Mouse (Mus musculus): ENCODE measurements around the gene Smc6.

DNA sequence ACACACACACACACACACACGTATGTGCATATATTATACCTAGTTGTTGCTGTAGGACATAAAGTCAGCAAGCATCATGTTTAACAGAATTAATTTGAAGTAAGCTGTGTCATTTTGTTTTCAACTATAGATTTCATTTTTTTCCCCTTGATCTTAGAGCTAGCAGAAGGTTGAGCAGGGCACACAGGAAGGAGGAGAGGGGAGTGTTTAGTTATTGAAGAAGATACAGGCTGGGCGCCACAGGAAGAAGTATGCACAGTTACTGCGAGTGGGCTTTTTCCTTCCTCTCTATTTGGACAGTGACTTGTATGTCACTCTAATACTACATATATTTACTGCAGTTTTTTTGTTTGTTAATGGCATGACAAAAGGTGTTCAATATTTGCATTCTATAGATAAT lies 14.2 kb downstream of the Smc6 start:
- TF ChIP-seq CTCF (IDR thresholded peaks at IDR 0.05; ENCODE audit: low read depth) (no peak), EP300 (optimal IDR thresholded peaks at IDR 0.05) (no peak)

Measured in stomach, postnatal 0 days (tissue).